Comparison of ENCODE assay signal across 24 mouse cellular contexts in genomic region chr4:111477507-111477906, GRCm38 (mm10).
"Had no signal": no experiment of that assay in that cellular context is flagged by ENCODE, and none has a peak within 500 bp of the region (broad histone marks: within the 10 kb centered on the region; RNA-seq: fewer than 3 reads in every experiment).

No protein-coding gene starts in this region.

- H3K27me3 ChIP-seq: intestine, embryonic 15.5 days; limb, embryonic 12.5 days; liver, embryonic 13.5 days had no signal

- H3K9ac ChIP-seq: heart, embryonic 12.5 days; hindbrain, embryonic 13.5 days; hindbrain, embryonic 15.5 days; intestine, embryonic 15.5 days; limb, embryonic 12.5 days; liver, embryonic 13.5 days had no signal

- DNase-seq: gastrocnemius, adult 2 months; gastrocnemius, postnatal 10 days; gastrocnemius, postnatal 25 days; heart, adult 18-20 months; heart, postnatal 10 days; heart, postnatal 4 days; kidney, adult 18-20 months; kidney, adult 8-10 months; kidney, postnatal 10 days; kidney, postnatal 25 days; kidney, postnatal 4 days; liver; liver, embryonic 13.5 days had no signal

- H3K27ac ChIP-seq: gastrocnemius, adult 2 months; heart, embryonic 10.5 days; hindbrain, embryonic 13.5 days; hindbrain, embryonic 15.5 days; intestine, embryonic 15.5 days; layer of hippocampus, adult 2 months; left cerebral cortex, adult 2 months; limb, embryonic 10.5 days; limb, embryonic 12.5 days; liver, embryonic 13.5 days had no signal

- H3K36me3 ChIP-seq: heart, embryonic 10.5 days; heart, embryonic 12.5 days; hindbrain, embryonic 13.5 days; hindbrain, embryonic 15.5 days; intestine, embryonic 15.5 days; limb, embryonic 10.5 days; limb, embryonic 12.5 days; liver, embryonic 13.5 days had no signal

- H3K4me2 ChIP-seq: heart, embryonic 12.5 days; hindbrain, embryonic 13.5 days; hindbrain, embryonic 15.5 days; intestine, embryonic 15.5 days; limb, embryonic 12.5 days; liver, embryonic 11.5 days; liver, embryonic 13.5 days had no signal

- H3K4me1 ChIP-seq: intestine, embryonic 15.5 days; liver, embryonic 13.5 days had no signal

- ATAC-seq: inflammation-experienced regulatory T-cells, adult 6 months; intestine, embryonic 15.5 days had no signal

- H3K9me3 ChIP-seq: heart, embryonic 10.5 days; hindbrain, embryonic 13.5 days; hindbrain, embryonic 15.5 days; intestine, embryonic 15.5 days; limb, embryonic 10.5 days; limb, embryonic 12.5 days; liver, embryonic 13.5 days had no signal

- H3K4me3 ChIP-seq: gastrocnemius, adult 2 months; heart, embryonic 10.5 days; heart, embryonic 12.5 days; hindbrain, embryonic 13.5 days; hindbrain, embryonic 15.5 days; intestine, embryonic 15.5 days; layer of hippocampus, adult 2 months; left cerebral cortex, adult 2 months; limb, embryonic 10.5 days; limb, embryonic 12.5 days; liver, embryonic 13.5 days had no signal
